Mouse (Mus musculus) hindbrain, embryonic 16.5 days (tissue): ENCODE results near the gene Prkci. TPM values are rescaled to one million over a fixed set of nuclear protein-coding genes. Genes with fewer than 3 reads are reported as not detected.

ENCODE experiments used
- ATAC-seq: fragments of 200-750 bp; cut with Nextera tagmentation; 2 replicates; pipeline ENCODE4 v1.8.0; 2017; ENCODE audit warnings: moderate TSS enrichment, moderate library complexity
- H3K27ac ChIP-seq: fragments of 300-500 bp; sonication (generic); 2 replicates; pipeline ENCODE4 v1.5.1; 2014; ENCODE audit warnings: low read depth, mild to moderate bottlenecking, control low read depth, low read length, moderate library complexity
- H3K27me3 ChIP-seq: fragments of 300-500 bp; sonication (generic); replicated peaks from 2 replicates; pipeline ENCODE4 v1.6.1; 2014; ENCODE audit warnings: low read length; ENCODE audit not compliant: control insufficient read depth, insufficient read depth
- H3K36me3 ChIP-seq: fragments of 300-500 bp; sonication (generic); 2 replicates; pipeline ENCODE4 v1.6.1; 2014; ENCODE audit warnings: mild to moderate bottlenecking, low read length, moderate library complexity, mixed read lengths; ENCODE audit not compliant: control insufficient read depth, insufficient read depth
- H3K4me1 ChIP-seq: fragments of 300-500 bp; sonication (generic); 2 replicates; pipeline ENCODE4 v1.6.1; 2014; ENCODE audit warnings: low read depth, low read length; ENCODE audit not compliant: control insufficient read depth, insufficient read depth
- H3K4me2 ChIP-seq: fragments of 300-500 bp; sonication (generic); 2 replicates; pipeline ENCODE4 v1.6.1; 2014; ENCODE audit warnings: mild to moderate bottlenecking, low read length, control low read depth, moderate library complexity
- H3K4me3 ChIP-seq: fragments of 300-500 bp; sonication (generic); 2 replicates; pipeline ENCODE4 v1.5.1; 2014; ENCODE audit warnings: mild to moderate bottlenecking, low read length, control low read depth, moderate library complexity
- H3K9ac ChIP-seq: fragments of 300-500 bp; sonication (generic); 2 replicates; pipeline ENCODE4 v1.6.1; 2014; ENCODE audit warnings: low read depth, mild to moderate bottlenecking, control low read depth, low read length, moderate library complexity
- H3K9me3 ChIP-seq: fragments of 300-500 bp; sonication (generic); 2 replicates; pipeline ENCODE4 v1.6.1; 2014; ENCODE audit warnings: mild to moderate bottlenecking, low read length, moderate library complexity; ENCODE audit not compliant: control insufficient read depth
- WGBS: fragments of 180-500 bp; shearing (Covaris S2); extraction: QIAGEN DNeasy Blood & Tissue Kit; methylation state at CpG from one replicate; pipeline ENCODE4 v1.1.7; 2014; 5-methylcytosine and 5-hydroxymethylcytosine counted together
- polyA plus RNA-seq: library from polyadenylated mRNA; unstranded; fragments of >200 nt; fragmentation: Nextera tagmentation; extraction: Ambion mirVana; gene quantifications from 2 replicates; pipeline ENCODE4 v1.2.1, GENCODE M21; 2015

The Prkci gene
- polyA plus RNA-seq, 1 experiment from 2014 or later: 25.3 TPM

GRCm38 (mm10) chr3:31085000-31085399 lies 89.5 kb downstream of the Prkci start:
- ATAC-seq: no peak
- Histone ChIP-seq H3K4me3 (no peak overlapping the region), H3K4me1 (no peaks in the 10 kb centered on the region; the same call in 1 of the 2 replicates), H3K9me3 (no peaks in the 10 kb centered on the region), H3K4me2 (no peak overlapping the region), H3K27ac (no peak overlapping the region), H3K36me3 (no peaks in the 10 kb centered on the region), H3K9ac (no peak overlapping the region), H3K27me3 (no peaks in the 10 kb centered on the region)
- WGBS: 94% methylated on average over 3 of the region's 3 CpGs

GRCm38 (mm10) chr3:31088789-31089775 lies 93.5 kb downstream of the Prkci start:
- Histone ChIP-seq H3K36me3 (no peaks in the 10 kb centered on the region), H3K4me1 (peaks cover 3% of the 10 kb centered on the region; the same call in 1 of the 2 replicates), H3K4me2 (no peak overlapping the region), H3K4me3 (no peak overlapping the region), H3K27me3 (no peaks in the 10 kb centered on the region), H3K9me3 (no peaks in the 10 kb centered on the region), H3K27ac (no peak overlapping the region), H3K9ac (no peak overlapping the region)
- ATAC-seq: no peak
- 36% methylated on average over 10 of the region's 10 CpGs for WGBS

- peaks cover 3% of the 10 kb centered on the region; the same call in 1 of the 2 replicates for H3K4me1 ChIP-seq
- no peak overlapping the region for H3K4me2 ChIP-seq
- H3K27ac ChIP-seq: no peak overlapping the region
- no peaks in the 10 kb centered on the region for H3K36me3 ChIP-seq
- WGBS: 64% methylated on average over 7 of the region's 7 CpGs
- no peaks in the 10 kb centered on the region for H3K27me3 ChIP-seq
- no peak for ATAC-seq
- no peaks in the 10 kb centered on the region for H3K9me3 ChIP-seq
- no peak overlapping the region for H3K9ac ChIP-seq
- no peak overlapping the region for H3K4me3 ChIP-seq
Observed at GRCm38 (mm10) chr3:31089956-31090355, 94.4 kb downstream of the Prkci start.

- peak overlapping the region; percentile 100 for H3K27ac ChIP-seq
- H3K4me2 ChIP-seq: peak overlapping the region; percentile 82
- H3K4me3 ChIP-seq: peak overlapping the region; percentile 86
- peaks cover 20% of the 10 kb centered on the region for H3K4me1 ChIP-seq
- no peaks in the 10 kb centered on the region for H3K36me3 ChIP-seq
- H3K27me3 ChIP-seq: no peaks in the 10 kb centered on the region
- peak; percentile 27 for ATAC-seq
- no peaks in the 10 kb centered on the region for H3K9me3 ChIP-seq
- WGBS: 1% methylated on average over 13 of the region's 13 CpGs
- peak overlapping the region; percentile 72 for H3K9ac ChIP-seq
Observed at GRCm38 (mm10) chr3:31093196-31093595, 97.6 kb downstream of the Prkci start.

GRCm38 (mm10) chr3:31093627-31094351 lies 98.2 kb downstream of the Prkci start:
- WGBS: under 1% methylated on average over 36 of the region's 58 CpGs
- peak overlapping the region; percentile 86 for H3K4me3 ChIP-seq
- no peaks in the 10 kb centered on the region for H3K27me3 ChIP-seq
- peak; percentile 32 for ATAC-seq
- 0 out of 2 replicates have a peak, but pooled peaks cover 2% of the 10 kb centered on the region for H3K36me3 ChIP-seq
- H3K9ac ChIP-seq: peak overlapping the region; percentile 72
- peaks cover 24% of the 10 kb centered on the region for H3K4me1 ChIP-seq
- H3K27ac ChIP-seq: peak overlapping the region; percentile 100
- no peaks in the 10 kb centered on the region for H3K9me3 ChIP-seq
- H3K4me2 ChIP-seq: peak overlapping the region; percentile 82

GRCm38 (mm10) chr3:31094531-31095178 lies 99.1 kb downstream of the Prkci start, which contains the start of gene Skil:
Gene Skil (plus strand): TSS chr3:31095058.
- WGBS: 0% methylated on average over 31 of the region's 109 CpGs
- peak within 1 kb of the TSS; percentile 100 for H3K27ac ChIP-seq
- H3K36me3 ChIP-seq: 0 out of 2 replicates have a peak, but pooled peaks cover 2% of the 10 kb centered on the region
- peaks cover 28% of the 10 kb centered on the region for H3K4me1 ChIP-seq
- peak; percentile 96 for ATAC-seq
- peak within 1 kb of the TSS; percentile 96 for H3K9ac ChIP-seq
- no peaks in the 10 kb centered on the region for H3K9me3 ChIP-seq
- H3K4me2 ChIP-seq: peak within 1 kb of the TSS; percentile 82
- peak within 1 kb of the TSS; percentile 86 for H3K4me3 ChIP-seq
- no peaks in the 10 kb centered on the region for H3K27me3 ChIP-seq

GRCm38 (mm10) chr3:31095179-31095490 lies 99.6 kb downstream of the Prkci start:
- peaks cover 33% of the 10 kb centered on the region for H3K4me1 ChIP-seq
- H3K27me3 ChIP-seq: no peaks in the 10 kb centered on the region
- H3K4me3 ChIP-seq: peak overlapping the region; percentile 86
- 0 out of 2 replicates have a peak, but pooled peaks cover 2% of the 10 kb centered on the region for H3K36me3 ChIP-seq
- peak overlapping the region; percentile 68 for H3K4me2 ChIP-seq
- H3K9ac ChIP-seq: peak overlapping the region; percentile 96
- H3K27ac ChIP-seq: peak overlapping the region; percentile 100
- no peaks in the 10 kb centered on the region for H3K9me3 ChIP-seq
- no peak for ATAC-seq
- WGBS: 0% methylated on average over 13 of the region's 39 CpGs

GRCm38 (mm10) chr3:31095491-31096154 lies 100.1 kb downstream of the Prkci start:
- Histone ChIP-seq H3K4me2 (peak overlapping the region; percentile 68), H3K9ac (peak overlapping the region; percentile 96), H3K9me3 (no peaks in the 10 kb centered on the region), H3K27ac (peak overlapping the region; percentile 100), H3K36me3 (0 out of 2 replicates have a peak, but pooled peaks cover 2% of the 10 kb centered on the region), H3K4me3 (peak overlapping the region; percentile 86), H3K27me3 (no peaks in the 10 kb centered on the region), H3K4me1 (peaks cover 35% of the 10 kb centered on the region)
- ATAC-seq: peak; percentile 23
- WGBS: under 1% methylated on average over 32 of the region's 33 CpGs
